8 mouse cellular contexts compared by ENCODE assay signal in genomic region chrX:21088645-21088982, GRCm38 (mm10). TPM values are rescaled to one million over a fixed set of nuclear protein-coding genes. Genes with fewer than 3 reads are reported as not detected.
A peak's percentile ranks its signal among the peaks of the same experiment; 100 is the strongest.
DNase-seq lines count a peak whose midpoint lies in the region; ATAC-seq and TF ChIP-seq lines count a peak whose summit lies in the region.
"Had no signal": no experiment of that assay in that cellular context is flagged by ENCODE, and none has a peak within 500 bp of the region (broad histone marks: within the 10 kb centered on the region; RNA-seq: fewer than 3 reads in every experiment).

No protein-coding gene starts in this region.

- H3K4me1 ChIP-seq in lung, embryonic 16.5 days (replicated peaks; ENCODE audit: control insufficient read depth, insufficient read depth, low read length), result no peaks in the 10 kb centered on the region
- no peaks in the 10 kb centered on the region for H3K4me1 ChIP-seq in forebrain, embryonic 11.5 days (replicated peaks; ENCODE audit: control insufficient read depth, insufficient read depth, low read length)
- no peaks in the 10 kb centered on the region for H3K4me1 ChIP-seq in limb, embryonic 11.5 days (ENCODE audit: control insufficient read depth, insufficient read depth, low read length)
- H3K4me1 ChIP-seq in olfactory bulb, adult 2 months (ENCODE audit: control insufficient read depth, insufficient read depth, low read length), result no peaks in the 10 kb centered on the region

- H3K27ac ChIP-seq in lung, embryonic 16.5 days (ENCODE audit: low read length), result peak overlapping the region; percentile 73; the same call in 1 of the 2 replicates
- H3K27ac ChIP-seq in forebrain, embryonic 11.5 days (ENCODE audit: low read depth, low read length), result no peak overlapping the region
- H3K27ac ChIP-seq in limb, embryonic 11.5 days (replicated peaks; ENCODE audit: low read depth, low read length), result no peak overlapping the region
- H3K27ac ChIP-seq in olfactory bulb, adult 2 months (ENCODE audit: insufficient read depth, low read depth, low read length), result peak overlapping the region; percentile 80; the same call in 1 of the 2 replicates

- no peaks in the 10 kb centered on the region for H3K27me3 ChIP-seq in lung, embryonic 16.5 days (ENCODE audit: control insufficient read depth, insufficient read depth, low read depth, low read length)
- no peaks in the 10 kb centered on the region for H3K27me3 ChIP-seq in forebrain, embryonic 11.5 days (ENCODE audit: control insufficient read depth, insufficient read depth, low read length)
- no peaks in the 10 kb centered on the region for H3K27me3 ChIP-seq in limb, embryonic 11.5 days (ENCODE audit: control insufficient read depth, insufficient read depth, low read length)

- no peak for TF ChIP-seq POLR2A in olfactory bulb, adult 2 months (IDR thresholded peaks at IDR 0.05; ENCODE audit: insufficient read depth, low read depth, low read length)

- H3K4me2 ChIP-seq in lung, embryonic 16.5 days (ENCODE audit: low read depth, low read length), result peak overlapping the region; percentile 60
- H3K4me2 ChIP-seq in forebrain, embryonic 11.5 days (ENCODE audit: low read depth, low read length, severe bottlenecking), result peak overlapping the region; percentile 45
- peak overlapping the region; percentile 47 for H3K4me2 ChIP-seq in limb, embryonic 11.5 days (ENCODE audit: low read depth, severe bottlenecking)

- WGBS in lung, embryonic 16.5 days, result 32% methylated on average over 6 of the region's 6 CpGs
- WGBS in forebrain, embryonic 11.5 days, result 37% methylated on average over 6 of the region's 6 CpGs
- 33% methylated on average over 6 of the region's 6 CpGs for WGBS in limb, embryonic 11.5 days
- WGBS in olfactory bulb, adult 2 months, result 26% methylated on average over 6 of the region's 6 CpGs

- peak; percentile 41 for ATAC-seq in lung, embryonic 16.5 days (ENCODE audit: low read depth)
- peak; percentile 55 for ATAC-seq in forebrain, embryonic 11.5 days (replicated peaks; ENCODE audit: low FRiP score)
- ATAC-seq in limb, embryonic 11.5 days (ENCODE audit: insufficient number of reproducible peaks, low FRiP score, low TSS enrichment, low read depth), result no peak

- no peaks in the 10 kb centered on the region for H3K9me3 ChIP-seq in lung, embryonic 16.5 days (ENCODE audit: control insufficient read depth, low read length)
- no peaks in the 10 kb centered on the region for H3K9me3 ChIP-seq in forebrain, embryonic 11.5 days (ENCODE audit: control insufficient read depth, low read length)
- no peaks in the 10 kb centered on the region for H3K9me3 ChIP-seq in limb, embryonic 11.5 days (ENCODE audit: control insufficient read depth, low read length)

- no peak for TF ChIP-seq CTCF in olfactory bulb, adult 2 months (IDR thresholded peaks at IDR 0.05; ENCODE audit: insufficient read depth, low read depth, low read length)

- DNase-seq in lung, postnatal 4 days, result no peak
- no peak for DNase-seq in forebrain, embryonic 11.5 days (ENCODE audit: low spot score)
- DNase-seq in limb, embryonic 11.5 days (ENCODE audit: low spot score), result no peak
- no peak for DNase-seq in adrenal gland, postnatal 4 days (ENCODE audit: low spot score in 2 of 2)
- DNase-seq in B cell, adult 2 months, result no peak

- no peaks in the 10 kb centered on the region for H3K36me3 ChIP-seq in lung, embryonic 16.5 days (ENCODE audit: control insufficient read depth, insufficient read depth, low read length)
- H3K36me3 ChIP-seq in forebrain, embryonic 11.5 days (ENCODE audit: control insufficient read depth, insufficient read depth, low read length), result no peaks in the 10 kb centered on the region
- H3K36me3 ChIP-seq in limb, embryonic 11.5 days (ENCODE audit: control insufficient read depth, insufficient read depth, low read length), result no peaks in the 10 kb centered on the region

- H3K9ac ChIP-seq in lung, embryonic 16.5 days (ENCODE audit: low read length), result peak overlapping the region; percentile 57
- peak overlapping the region; percentile 55 for H3K9ac ChIP-seq in forebrain, embryonic 11.5 days (ENCODE audit: low read length)
- H3K9ac ChIP-seq in limb, embryonic 11.5 days (ENCODE audit: low read length), result peak overlapping the region; percentile 34; the same call in 1 of the 2 replicates

- peak overlapping the region; percentile 53 for H3K4me3 ChIP-seq in lung, embryonic 16.5 days (ENCODE audit: low read length)
- peak overlapping the region; percentile 39 for H3K4me3 ChIP-seq in forebrain, embryonic 11.5 days (ENCODE audit: low read depth, low read length)
- peak overlapping the region; percentile 37 for H3K4me3 ChIP-seq in limb, embryonic 11.5 days (ENCODE audit: low read depth, low read length)
- H3K4me3 ChIP-seq in olfactory bulb, adult 2 months (ENCODE audit: insufficient read depth, low read depth, low read length), result peak overlapping the region; percentile 59

RNA-seq across cellular contexts. Expression of gene Zfp300, which starts 0.7 kb away (rescaled TPM):
- polyA plus RNA-seq in lung, embryonic 16.5 days (2015; fragmentation: Nextera tagmentation; extraction: Ambion mirVana), result 0.85 and 1.3 TPM in 2 replicates
- polyA plus RNA-seq in forebrain, embryonic 11.5 days (2014; fragmentation: Nextera tagmentation; extraction: Ambion mirVana), result 1.7 and 2.6 TPM in 2 replicates
- polyA plus RNA-seq in limb, embryonic 11.5 days (2014; fragmentation: Nextera tagmentation; extraction: Ambion mirVana), result 1.1 and 1.6 TPM in 2 replicates
- polyA plus RNA-seq in olfactory bulb, adult 2 months (2012; ENCODE audit: insufficient read depth, insufficient read length, low replicate concordance, missing spikeins), result not detected in 2 replicates
- 1 to 10 TPM; 3.4 to 4.3 TPM for total RNA-seq in adrenal gland, postnatal 4 days (2021)

RNA-seq across cellular contexts. Expression of gene Spaca5, which starts 20.4 kb away (rescaled TPM):
- not detected in 2 replicates for polyA plus RNA-seq in lung, embryonic 16.5 days (2015; fragmentation: Nextera tagmentation; extraction: Ambion mirVana)
- polyA plus RNA-seq in forebrain, embryonic 11.5 days (2014; fragmentation: Nextera tagmentation; extraction: Ambion mirVana), result not detected in 2 replicates
- not detected in 2 replicates for polyA plus RNA-seq in limb, embryonic 11.5 days (2014; fragmentation: Nextera tagmentation; extraction: Ambion mirVana)
- polyA plus RNA-seq in olfactory bulb, adult 2 months (2012; ENCODE audit: insufficient read depth, insufficient read length, low replicate concordance, missing spikeins), result not detected in 2 replicates
- not detected for total RNA-seq in adrenal gland, postnatal 4 days (2021)
- polyA plus RNA-seq: brain, embryonic 14.5 days had no signal

RNA-seq across cellular contexts. Expression of gene Zfp182, which starts 26.5 kb away (rescaled TPM):
- 5.8 and 6.3 TPM in 2 replicates for polyA plus RNA-seq in lung, embryonic 16.5 days (2015; fragmentation: Nextera tagmentation; extraction: Ambion mirVana)
- 6.7 and 7.8 TPM in 2 replicates for polyA plus RNA-seq in forebrain, embryonic 11.5 days (2014; fragmentation: Nextera tagmentation; extraction: Ambion mirVana)
- polyA plus RNA-seq in limb, embryonic 11.5 days (2014; fragmentation: Nextera tagmentation; extraction: Ambion mirVana), result 5.5 and 5.9 TPM in 2 replicates
- not detected in 2 replicates for polyA plus RNA-seq in olfactory bulb, adult 2 months (2012; ENCODE audit: insufficient read depth, insufficient read length, low replicate concordance, missing spikeins)
- 10 to 100 TPM; 10.5 to 10.8 TPM for total RNA-seq in adrenal gland, postnatal 4 days (2021)

RNA-seq across cellular contexts. Expression of gene Ssxa1, which starts 27.0 kb away (rescaled TPM):
- not detected in 2 replicates for polyA plus RNA-seq in lung, embryonic 16.5 days (2015; fragmentation: Nextera tagmentation; extraction: Ambion mirVana)
- not detected in 2 replicates for polyA plus RNA-seq in forebrain, embryonic 11.5 days (2014; fragmentation: Nextera tagmentation; extraction: Ambion mirVana)
- not detected in 2 replicates for polyA plus RNA-seq in limb, embryonic 11.5 days (2014; fragmentation: Nextera tagmentation; extraction: Ambion mirVana)
- polyA plus RNA-seq in olfactory bulb, adult 2 months (2012; ENCODE audit: insufficient read depth, insufficient read length, low replicate concordance, missing spikeins), result not detected in 2 replicates
- not detected for total RNA-seq in adrenal gland, postnatal 4 days (2021)
- polyA plus RNA-seq: brain, embryonic 14.5 days had no signal

Comparison
In these comparisons a context has a peak if more than half of its experiments do, and no peak if none do; other contexts are left out.
1. H3K27ac ChIP-seq: peak in lung, embryonic 16.5 days (single experiment) and olfactory bulb, adult 2 months (single experiment); none in forebrain, embryonic 11.5 days (single experiment) and limb, embryonic 11.5 days (single experiment).
2. Peak in every context shown above with its lines, with median percentiles within 50 percentile points of each other: H3K4me2 ChIP-seq, H3K4me3 ChIP-seq and H3K9ac ChIP-seq.